Mouse (Mus musculus) MEL (cell line): Measurements from ENCODE around the gene A630089N07Rik. TPM values are rescaled to one million over a fixed set of nuclear protein-coding genes. Genes with fewer than 3 reads are reported as not detected.

Experiments used
- DNase-seq: peaks from one replicate; pipeline ENCODE4 v3.0.0; 2011; ENCODE audit warnings: low read depth, low spot score
- H3K27ac ChIP-seq: 2 replicates; pipeline ENCODE4 v1.5.1; 2012; ENCODE audit warnings: low read depth, mild to moderate bottlenecking, control low read depth, low read length, moderate library complexity; ENCODE audit not compliant: control insufficient read depth
- H3K27me3 ChIP-seq, 2 experiments: fragments of 150-350 bp in 1 of 2; sonication (generic) in 1 of 2; 2 replicates each; pipeline ENCODE4 v1.6.1; 2012; ENCODE audit warnings: low read length in 2 of 2, mild to moderate bottlenecking in 2 of 2, improper control_type of control experiment in 1 of 2, moderate library complexity in 1 of 2; ENCODE audit not compliant: insufficient read depth in 2 of 2, control insufficient read depth in 1 of 2
- H3K36me3 ChIP-seq, 2 experiments: 2 replicates each; pipeline ENCODE4 v1.6.1; 2012 to 2014; ENCODE audit warnings: low read length in 2 of 2, improper control_type of control experiment in 1 of 2, inconsistent platforms in 1 of 2, mild to moderate bottlenecking in 1 of 2; ENCODE audit not compliant: insufficient read depth in 2 of 2, control insufficient read depth in 1 of 2
- H3K4me1 ChIP-seq, 2 experiments: fragments of 150-350 bp in 1 of 2; sonication (generic) in 1 of 2; 2 replicates each; pipeline ENCODE4 v1.6.1; 2012; ENCODE audit warnings: low read length in 2 of 2, improper control_type of control experiment in 1 of 2, mild to moderate bottlenecking in 1 of 2; ENCODE audit not compliant: insufficient read depth in 2 of 2, control insufficient read depth in 1 of 2
- H3K4me3 ChIP-seq, 2 experiments: fragments of 150-350 bp in 1 of 2; sonication (generic) in 1 of 2; 2 replicates each; pipeline ENCODE4 v1.5.1; 2012; ENCODE audit warnings: low read depth in 2 of 2, low read length in 2 of 2, mild to moderate bottlenecking in 2 of 2, moderate library complexity in 2 of 2, control low read depth in 1 of 2, improper control_type of control experiment in 1 of 2; ENCODE audit not compliant: control insufficient read depth in 1 of 2, insufficient read depth in 1 of 2
- H3K79me2 ChIP-seq: 2 replicates; pipeline ENCODE4 v1.6.1; 2012; ENCODE audit warnings: mild to moderate bottlenecking, low read length, moderate library complexity; ENCODE audit not compliant: control insufficient read depth, poor library complexity, insufficient read depth
- H3K9ac ChIP-seq: 2 replicates; pipeline ENCODE4 v1.6.1; 2012; ENCODE audit warnings: low read depth, mild to moderate bottlenecking, control low read depth, low read length, moderate library complexity; ENCODE audit not compliant: control insufficient read depth, poor library complexity, severe bottlenecking
- H3K9me3 ChIP-seq: fragments of 150-350 bp; sonication (generic); replicated peaks from 2 replicates; pipeline ENCODE4 v1.6.1; 2012; ENCODE audit warnings: mild to moderate bottlenecking, low read length, improper control_type of control experiment, moderate library complexity; ENCODE audit not compliant: insufficient read depth
- CTCF ChIP-seq, 3 experiments: IDR thresholded peaks in 2 of 3; conservative IDR thresholded peaks in 1 of 3; 2 replicates each; pipeline ENCODE4 v1.5.1; 2011 to 2012; ENCODE audit warnings: low read length in 3 of 3, low read depth in 2 of 3, mild to moderate bottlenecking in 2 of 3, improper control_type of control experiment in 1 of 3, inconsistent platforms in 1 of 3, mixed read lengths in 1 of 3, moderate library complexity in 1 of 3; ENCODE audit not compliant: control insufficient read depth in 1 of 3, insufficient read depth in 1 of 3, poor library complexity in 1 of 3, severe bottlenecking in 1 of 3
- ELF1 ChIP-seq: IDR thresholded peaks from 2 replicates; pipeline ENCODE4 v1.6.1; 2014; ENCODE audit warnings: low read depth, mild to moderate bottlenecking, inconsistent platforms, low read length, improper control_type of control experiment, moderate library complexity
- EP300 ChIP-seq, 2 experiments: IDR thresholded peaks; 2 replicates each; pipeline ENCODE4 v1.6.1; 2011; ENCODE audit warnings: improper control_type of control experiment in 2 of 2, low read length in 2 of 2, low read depth in 1 of 2, mild to moderate bottlenecking in 1 of 2
- GATA1 ChIP-seq: IDR thresholded peaks from 2 replicates; pipeline ENCODE4 v1.6.1; 2011; ENCODE audit warnings: low read depth, low read length, improper control_type of control experiment
- HCFC1 ChIP-seq: IDR thresholded peaks from 2 replicates; pipeline ENCODE4 v1.6.1; 2012; ENCODE audit warnings: low read depth, mild to moderate bottlenecking, inconsistent platforms, low read length, improper control_type of control experiment, moderate library complexity
- JUND ChIP-seq: IDR thresholded peaks from 2 replicates; pipeline ENCODE4 v1.6.1; 2011; ENCODE audit warnings: low read depth, mild to moderate bottlenecking, improper control_type of control experiment, low read length
- KAT2A ChIP-seq: conservative IDR thresholded peaks from 2 replicates; pipeline ENCODE4 v1.6.1; 2012; ENCODE audit warnings: low read depth, low read length, improper control_type of control experiment, inconsistent platforms
- MAX ChIP-seq: IDR thresholded peaks from 2 replicates; pipeline ENCODE4 v1.6.1; 2011; ENCODE audit warnings: low read length, improper control_type of control experiment
- MAZ ChIP-seq: IDR thresholded peaks from 2 replicates; pipeline ENCODE4 v1.6.1; 2012; ENCODE audit warnings: low read depth, mild to moderate bottlenecking, inconsistent platforms, low read length, improper control_type of control experiment
- MEF2A ChIP-seq: IDR thresholded peaks from 2 replicates; pipeline ENCODE4 v1.6.1; 2014; ENCODE audit warnings: low read depth, mild to moderate bottlenecking, inconsistent platforms, low read length, improper control_type of control experiment; ENCODE audit not compliant: poor library complexity, insufficient replicate concordance, severe bottlenecking; ENCODE audit errors: extremely low read depth
- MXI1 ChIP-seq: IDR thresholded peaks from 2 replicates; pipeline ENCODE4 v1.6.1; 2011; ENCODE audit warnings: mild to moderate bottlenecking, low read depth, low read length, improper control_type of control experiment
- MYB ChIP-seq: IDR thresholded peaks from 2 replicates; pipeline ENCODE4 v1.6.1; 2011; ENCODE audit warnings: mild to moderate bottlenecking, low read depth, low read length, improper control_type of control experiment
- MYC ChIP-seq: IDR thresholded peaks from 2 replicates; pipeline ENCODE4 v1.6.1; 2011; ENCODE audit warnings: low read depth, mild to moderate bottlenecking, low read length, improper control_type of control experiment, moderate library complexity
- NELFE ChIP-seq: IDR thresholded peaks from 2 replicates; pipeline ENCODE4 v1.6.1; 2011; ENCODE audit warnings: low read depth, low read length, improper control_type of control experiment
- NRF1 ChIP-seq: IDR thresholded peaks from 2 replicates; pipeline ENCODE4 v1.6.1; 2014; ENCODE audit warnings: low read depth, mild to moderate bottlenecking, inconsistent platforms, low read length, improper control_type of control experiment, moderate library complexity; ENCODE audit not compliant: poor library complexity, insufficient read depth, severe bottlenecking
- POLR2AphosphoS2 ChIP-seq: IDR thresholded peaks from 2 replicates; pipeline ENCODE4 v1.6.1; 2011; ENCODE audit warnings: low read length, improper control_type of control experiment
- POLR2AphosphoS5 ChIP-seq: IDR thresholded peaks from 2 replicates; pipeline ENCODE4 v1.6.1; 2012; ENCODE audit warnings: low read depth, borderline replicate concordance, mild to moderate bottlenecking, inconsistent platforms, low read length, moderate library complexity, mixed read lengths
- SIN3A ChIP-seq: IDR thresholded peaks from 2 replicates; pipeline ENCODE4 v1.6.1; 2012; ENCODE audit warnings: low read length, improper control_type of control experiment, inconsistent platforms
- SMC3 ChIP-seq: IDR thresholded peaks from 2 replicates; pipeline ENCODE4 v1.6.1; 2011; ENCODE audit warnings: low read depth, low read length, improper control_type of control experiment
- TAL1 ChIP-seq: IDR thresholded peaks from 2 replicates; pipeline ENCODE4 v1.6.1; 2012; ENCODE audit warnings: mild to moderate bottlenecking, inconsistent platforms, low read length, moderate library complexity, mixed read lengths
- TBP ChIP-seq: IDR thresholded peaks from 2 replicates; pipeline ENCODE4 v1.8.0; 2011; ENCODE audit warnings: low read depth, low read length, improper control_type of control experiment
- TCF12 ChIP-seq: IDR thresholded peaks from 2 replicates; pipeline ENCODE4 v1.6.1; 2014; ENCODE audit warnings: low read depth, mild to moderate bottlenecking, inconsistent platforms, low read length, improper control_type of control experiment, moderate library complexity
- UBTF ChIP-seq: IDR thresholded peaks from 2 replicates; pipeline ENCODE4 v1.6.1; 2012; ENCODE audit warnings: low read depth, mild to moderate bottlenecking, inconsistent platforms, low read length, improper control_type of control experiment, moderate library complexity, borderline replicate concordance; ENCODE audit not compliant: insufficient read depth
- USF2 ChIP-seq, 2 experiments: IDR thresholded peaks; 2 replicates each; pipeline ENCODE4 v1.6.1; 2011 to 2012; ENCODE audit warnings: improper control_type of control experiment in 2 of 2, low read length in 2 of 2, borderline replicate concordance in 1 of 2, inconsistent platforms in 1 of 2, low read depth in 1 of 2, mild to moderate bottlenecking in 1 of 2; ENCODE audit not compliant: insufficient read depth in 1 of 2
- ZC3H11A ChIP-seq: IDR thresholded peaks from 2 replicates; pipeline ENCODE4 v1.6.1; 2012; ENCODE audit warnings: low read depth, mild to moderate bottlenecking, inconsistent platforms, low read length, improper control_type of control experiment
- ZKSCAN1 ChIP-seq: IDR thresholded peaks from 2 replicates; pipeline ENCODE4 v1.6.1; 2012; ENCODE audit warnings: low read depth, mild to moderate bottlenecking, inconsistent platforms, low read length, improper control_type of control experiment, moderate library complexity
- ZMIZ1 ChIP-seq: IDR thresholded peaks from 2 replicates; pipeline ENCODE4 v1.6.1; 2012; ENCODE audit warnings: low read depth, mild to moderate bottlenecking, inconsistent platforms, low read length, improper control_type of control experiment, moderate library complexity
- ZNF384 ChIP-seq: IDR thresholded peaks from 2 replicates; pipeline ENCODE4 v1.6.1; 2012; ENCODE audit warnings: low read depth, mild to moderate bottlenecking, inconsistent platforms, low read length, improper control_type of control experiment
- polyA plus RNA-seq, 2 experiments: library from polyadenylated mRNA; stranded (reverse) in 1 of 2; unstranded in 1 of 2; fragments of >175 nt in 1 of 2; fragments of >200 nt in 1 of 2; gene quantifications; 2 replicates each; pipeline versions ENCODE4 v1.2.1 to v1.2.4; 2012; ENCODE audit warnings: low replicate concordance in 2 of 2, low read depth in 1 of 2; ENCODE audit not compliant: insufficient read length in 2 of 2, insufficient read depth in 1 of 2, missing spikeins in 1 of 2
- total RNA-seq: library from RNA; depleted of rRNA; stranded (reverse); fragments of 300-350 nt; gene quantifications from 2 replicates; pipeline ENCODE4 v1.2.3, GENCODE M21; 2012

Gene A630089N07Rik
- total and polyA plus RNA-seq, 3 experiments: 7.4 to 539 (median 9.8) TPM

DNA sequence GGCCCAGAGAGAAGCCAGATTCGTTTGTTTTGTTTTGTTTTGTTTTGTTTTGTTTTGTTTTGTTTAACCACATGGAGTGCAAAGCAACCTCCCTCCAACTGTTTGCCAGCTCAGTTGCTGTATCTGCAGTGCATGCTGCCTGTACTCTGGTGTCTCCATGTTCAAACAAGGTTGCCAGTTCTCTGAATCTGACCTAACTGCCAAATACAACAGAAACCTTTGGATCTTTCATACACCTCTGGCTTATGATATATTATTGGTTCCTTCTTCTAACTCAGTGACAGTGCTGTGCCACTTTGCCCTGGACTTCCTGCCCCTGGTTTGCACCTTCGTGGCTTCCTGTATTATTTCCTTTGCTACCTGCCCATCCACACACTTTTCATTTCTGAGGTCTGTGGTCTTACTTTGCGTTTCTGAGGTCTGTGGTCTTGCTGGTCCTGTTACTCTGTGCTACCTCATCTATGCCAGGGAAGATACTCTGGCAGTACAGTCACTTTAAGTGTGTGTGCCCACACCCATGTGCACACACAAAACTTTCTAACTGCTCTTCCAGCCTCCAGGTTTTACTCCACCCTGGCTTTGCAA is 118.2 kb downstream of the A630089N07Rik start:
- Histone ChIP-seq H3K4me3 (no peak overlapping the region), H3K9me3 (no peaks in the 10 kb centered on the region), H3K79me2 (peaks cover 9% of the 10 kb centered on the region), H3K27ac (no peak overlapping the region), H3K4me1 (peaks cover 12 to 29% of the 10 kb centered on the region in 2 experiments), H3K27me3 (no peaks in the 10 kb centered on the region), H3K36me3 (peaks cover 0 to 32% of the 10 kb centered on the region in 2 experiments; a peak in 2 of 4 replicates), H3K9ac (no peak overlapping the region)
- no peak for DNase-seq
- no peak for TF ChIP-seq NELFE
- TF ChIP-seq SMC3: no peak
- TF ChIP-seq MEF2A: no peak
- TF ChIP-seq ELF1: no peak
- no peak for TF ChIP-seq TBP
- TF ChIP-seq TAL1: no peak
- no peak for TF ChIP-seq JUND

DNA sequence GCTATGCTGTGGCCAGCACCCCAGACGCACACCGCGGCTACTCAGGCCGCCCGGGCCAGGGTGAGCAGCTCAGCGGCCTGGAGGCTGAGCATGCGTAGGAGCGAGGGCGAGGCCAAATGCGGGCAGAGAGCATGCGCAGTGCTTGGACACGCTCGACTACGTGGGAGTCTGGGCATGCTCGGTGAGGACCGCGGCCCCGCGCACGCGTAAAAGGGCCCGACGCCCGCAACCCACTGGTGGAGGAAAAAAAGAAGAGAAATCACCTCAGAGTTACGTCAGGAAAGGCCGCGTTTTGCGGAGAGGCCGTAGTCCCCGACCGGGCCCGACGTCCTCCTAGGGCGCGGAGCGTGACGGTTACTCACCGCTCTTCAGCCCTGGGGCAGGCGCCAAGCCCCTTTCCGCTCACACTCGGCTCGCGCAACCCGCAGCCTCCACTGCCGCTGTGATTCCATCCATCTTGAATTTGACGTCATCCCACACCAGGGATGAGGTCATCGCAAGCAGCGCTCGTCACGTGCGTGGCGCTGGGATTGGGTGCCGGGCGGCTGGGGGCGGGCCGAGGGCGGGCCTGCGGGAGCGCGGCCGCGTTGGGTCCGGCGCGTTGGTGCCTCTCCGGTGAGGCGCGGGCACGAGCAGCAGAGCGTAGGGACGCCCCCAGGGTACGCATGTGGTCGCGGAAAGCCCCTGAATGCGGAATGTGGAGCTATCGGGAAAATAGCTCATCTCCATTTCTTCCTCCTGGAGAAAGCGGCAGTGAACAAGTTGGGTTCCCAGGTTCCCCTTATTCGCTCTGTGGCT is 119.9 kb downstream of the A630089N07Rik start, which contains the start of the genes C2cd2 and Zbtb21:
TSS of gene C2cd2 (minus strand) at position 448 of the 798 bp plus-strand sequence.
TSS of gene Zbtb21 (minus strand) at position 472 of the 798 bp plus-strand sequence.
- H3K27ac ChIP-seq: peak within 1 kb of the TSS; percentile 60
- peak within 1 kb of the TSS; percentile 70 to 79 for H3K4me3 ChIP-seq
- H3K4me1 ChIP-seq: peaks cover 20 to 40% of the 10 kb centered on the region in 2 experiments
- no peaks in the 10 kb centered on the region for H3K9me3 ChIP-seq
- peak; percentile 96 for DNase-seq
- peaks cover 0 to 47% of the 10 kb centered on the region in 2 experiments; a peak in 2 of 4 replicates for H3K36me3 ChIP-seq
- H3K9ac ChIP-seq: peak within 1 kb of the TSS; percentile 86
- H3K79me2 ChIP-seq: peaks cover 9% of the 10 kb centered on the region
- H3K27me3 ChIP-seq: no peaks in the 10 kb centered on the region
- peak; percentile 76 for TF ChIP-seq MXI1
- TF ChIP-seq NRF1: peak; percentile 95
- peak; percentile 70 for TF ChIP-seq KAT2A
- TF ChIP-seq SMC3: 0 out of 2 replicates have a peak, but pooled peaks have one; percentile 8
- no peak for TF ChIP-seq UBTF
- TF ChIP-seq POLR2AphosphoS2: peak; percentile 77
- TF ChIP-seq MAX: peak; percentile 86
- TF ChIP-seq EP300 (IDR thresholded peaks at IDR 0.05; ENCODE audit: low read depth in 1 of 2, low read length in 2 of 2): no peak
- TF ChIP-seq TAL1: no peak
- TF ChIP-seq ELF1: peak; percentile 18; the same call in 1 of the 2 replicates
- peak; percentile 91 for TF ChIP-seq ZMIZ1
- no peak for TF ChIP-seq GATA1
- no peak for TF ChIP-seq CTCF (IDR thresholded peaks at IDR 0.05 in 2 of 3, conservative IDR thresholded peaks at IDR 0.05 in 1 of 3; ENCODE audit: control insufficient read depth in 1 of 3, insufficient read depth in 1 of 3, low read depth in 2 of 3, low read length in 3 of 3, poor library complexity in 1 of 3, severe bottlenecking in 1 of 3)
- TF ChIP-seq ZNF384: peak; percentile 73
- peak; percentile 98 for TF ChIP-seq NELFE
- TF ChIP-seq MAZ: peak; percentile 62; the same call in 1 of the 2 replicates
- peak; percentile 87 for TF ChIP-seq HCFC1
- no peak for TF ChIP-seq MYB
- 0 out of 4 replicates have a peak, but pooled peaks of 1 of the 2 experiments have one; percentile 40 for TF ChIP-seq USF2 (IDR thresholded peaks at IDR 0.05; ENCODE audit: borderline replicate concordance in 1 of 2, insufficient read depth in 1 of 2, low read depth in 1 of 2, low read length in 2 of 2)
- peak; percentile 69 for TF ChIP-seq SIN3A
- peak; percentile 67 for TF ChIP-seq MYC
- peak; percentile 29 for TF ChIP-seq TCF12
- TF ChIP-seq POLR2AphosphoS5: no peak
- no peak for TF ChIP-seq ZC3H11A
- TF ChIP-seq ZKSCAN1: no peak
